ENCODE assay signal across 27 mouse cellular contexts in the genomic region with DNA sequence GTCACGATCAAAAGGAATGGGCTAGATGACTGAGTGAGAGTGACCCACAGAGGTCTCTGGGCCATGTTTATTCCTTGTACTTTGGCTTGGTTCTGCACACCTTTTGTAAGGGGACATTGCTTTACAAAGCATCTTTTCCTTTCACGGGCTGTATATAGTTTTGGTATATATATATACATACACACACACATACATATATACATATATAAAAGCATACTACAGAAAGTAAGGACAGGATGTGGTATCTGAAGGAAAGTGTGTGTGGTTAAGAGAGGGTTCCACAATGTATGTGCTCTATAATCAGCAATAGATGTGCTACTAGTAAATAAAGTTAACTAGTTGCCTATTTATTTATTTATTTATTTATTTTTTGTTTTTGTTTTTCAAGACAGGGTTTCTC. TPM values are rescaled to one million over a fixed set of nuclear protein-coding genes. Genes with fewer than 3 reads are reported as not detected.
DNase-seq lines count a peak whose midpoint lies in the region; ATAC-seq lines count a peak whose summit lies in the region.
"Had no signal": no experiment of that assay in that cellular context is flagged by ENCODE, and none has a peak within 500 bp of the region (broad histone marks: within the 10 kb centered on the region; RNA-seq: fewer than 3 reads in every experiment).

No protein-coding gene starts in this region.

- peaks cover 41% of the 10 kb centered on the region for H3K36me3 ChIP-seq in megakaryocyte, embryonic 14.5 days (replicated peaks; ENCODE audit: low read length)
- H3K36me3 ChIP-seq: embryonic facial prominence, embryonic 15.5 days; heart, embryonic 10.5 days had no signal

- H3K9me3 ChIP-seq in megakaryocyte, embryonic 14.5 days: no peaks in the 10 kb centered on the region
- H3K9me3 ChIP-seq: embryonic facial prominence, embryonic 12.5 days; embryonic facial prominence, embryonic 15.5 days; G1E; heart, embryonic 10.5 days; heart, embryonic 13.5 days had no signal

- peak overlapping the region; percentile 12 for H3K4me3 ChIP-seq in megakaryocyte, embryonic 14.5 days (replicated peaks)
- H3K4me3 ChIP-seq: embryonic facial prominence, embryonic 12.5 days; embryonic facial prominence, embryonic 15.5 days; gastrocnemius, adult 2 months; heart, embryonic 10.5 days; heart, embryonic 13.5 days had no signal

- no peaks in the 10 kb centered on the region for H3K27me3 ChIP-seq in megakaryocyte, embryonic 14.5 days (replicated peaks)
- H3K27me3 ChIP-seq: CH12.LX; embryonic facial prominence, embryonic 12.5 days; embryonic facial prominence, embryonic 15.5 days; heart, embryonic 13.5 days had no signal

- peaks cover 64% of the 10 kb centered on the region for H3K4me1 ChIP-seq in megakaryocyte, embryonic 14.5 days

- ATAC-seq in megakaryocyte, adult 5-6 weeks (ENCODE audit: poor library complexity, severe bottlenecking): no peak
- ATAC-seq in CD4-positive, CD25-positive, alpha-beta regulatory T cell, adult 4 months: peak; percentile 64
- ATAC-seq in activated CD4-positive, CD25-positive, alpha-beta regulatory T cell, adult 4 months: peak; percentile 57
- ATAC-seq: forebrain, embryonic 14.5 days; forebrain, postnatal 0 days; hindbrain, postnatal 0 days had no signal

- DNase-seq in naive thymus-derived CD4-positive, alpha-beta T cell, adult 2 months (ENCODE audit: low read depth): peak; percentile 36
- no peak for DNase-seq in natural killer cell, adult 2 months (ENCODE audit: low spot score in 2 of 2)
- DNase-seq in cerebellum, postnatal 36 days: no peak
- no peak for DNase-seq in heart, adult 8-10 months (ENCODE audit: low spot score)
- DNase-seq: adrenal gland, adult 8-10 months; adrenal gland, postnatal 25 days; cerebellum, adult 11-12 months; cerebellum, adult 8-10 months; cerebellum, postnatal 10 days; forebrain, postnatal 0 days; gastrocnemius, adult 2 months; gastrocnemius, postnatal 14 days; heart, adult 11 months; heart, postnatal 14 days; heart, postnatal 4 days had no signal

RNA-seq across cellular contexts. Expression of a gene that starts 20.6 kb away (rescaled TPM):
- 2.2 and 3.2 TPM in 2 replicates for polyA plus RNA-seq in megakaryocyte, embryonic 14.5 days (2012; ENCODE audit: insufficient read depth, low replicate concordance)
- 48.2 and 50.2 TPM in 2 replicates for total RNA-seq in megakaryocyte, adult 5-6 weeks (2015)
- 33.3 and 47.0 TPM in 2 replicates for total RNA-seq in megakaryocyte, adult 5-6 weeks (2017)
- polyA plus RNA-seq in CD4-positive, CD25-positive, alpha-beta regulatory T cell, adult 4 months (2017; shearing (Covaris generic)): 10 to 100 TPM; 22.1 to 25.3 TPM
- 10 to 100 TPM; 16.9 to 19.3 TPM for polyA plus RNA-seq in activated CD4-positive, CD25-positive, alpha-beta regulatory T cell, adult 4 months (2017; shearing (Covaris generic))
- total RNA-seq in heart, adult 8-10 months (2022): 1 to 10 TPM; 5.7 to 8.5 (median 6.3) TPM
